Mouse (Mus musculus) hindbrain, embryonic 16.5 days (tissue): ENCODE data around the gene Ppfibp2. TPM values are rescaled to one million over a fixed set of nuclear protein-coding genes. Genes with fewer than 3 reads are reported as not detected.
A peak's percentile ranks its signal among the peaks of the same experiment; 100 is the strongest.

Source experiments
- ATAC-seq: fragments of 200-750 bp; cut with Nextera tagmentation; 2 replicates; pipeline ENCODE4 v1.8.0; 2017; ENCODE audit warnings: moderate TSS enrichment, moderate library complexity
- H3K27ac ChIP-seq: fragments of 300-500 bp; sonication (generic); 2 replicates; pipeline ENCODE4 v1.5.1; 2014; ENCODE audit warnings: low read depth, mild to moderate bottlenecking, control low read depth, low read length, moderate library complexity
- H3K27me3 ChIP-seq: fragments of 300-500 bp; sonication (generic); replicated peaks from 2 replicates; pipeline ENCODE4 v1.6.1; 2014; ENCODE audit warnings: low read length; ENCODE audit not compliant: control insufficient read depth, insufficient read depth
- H3K36me3 ChIP-seq: fragments of 300-500 bp; sonication (generic); 2 replicates; pipeline ENCODE4 v1.6.1; 2014; ENCODE audit warnings: mild to moderate bottlenecking, low read length, moderate library complexity, mixed read lengths; ENCODE audit not compliant: control insufficient read depth, insufficient read depth
- H3K4me1 ChIP-seq: fragments of 300-500 bp; sonication (generic); 2 replicates; pipeline ENCODE4 v1.6.1; 2014; ENCODE audit warnings: low read depth, low read length; ENCODE audit not compliant: control insufficient read depth, insufficient read depth
- H3K4me2 ChIP-seq: fragments of 300-500 bp; sonication (generic); 2 replicates; pipeline ENCODE4 v1.6.1; 2014; ENCODE audit warnings: mild to moderate bottlenecking, low read length, control low read depth, moderate library complexity
- H3K4me3 ChIP-seq: fragments of 300-500 bp; sonication (generic); 2 replicates; pipeline ENCODE4 v1.5.1; 2014; ENCODE audit warnings: mild to moderate bottlenecking, low read length, control low read depth, moderate library complexity
- H3K9ac ChIP-seq: fragments of 300-500 bp; sonication (generic); 2 replicates; pipeline ENCODE4 v1.6.1; 2014; ENCODE audit warnings: low read depth, mild to moderate bottlenecking, control low read depth, low read length, moderate library complexity
- H3K9me3 ChIP-seq: fragments of 300-500 bp; sonication (generic); 2 replicates; pipeline ENCODE4 v1.6.1; 2014; ENCODE audit warnings: mild to moderate bottlenecking, low read length, moderate library complexity; ENCODE audit not compliant: control insufficient read depth
- WGBS: fragments of 180-500 bp; shearing (Covaris S2); extraction: QIAGEN DNeasy Blood & Tissue Kit; methylation state at CpG from one replicate; pipeline ENCODE4 v1.1.7; 2014; 5-methylcytosine and 5-hydroxymethylcytosine counted together
- polyA plus RNA-seq: library from polyadenylated mRNA; unstranded; fragments of >200 nt; fragmentation: Nextera tagmentation; extraction: Ambion mirVana; gene quantifications from 2 replicates; pipeline ENCODE4 v1.2.1, GENCODE M21; 2015

Ppfibp2 gene
- polyA plus RNA-seq, 1 experiment from 2014 or later = 3.6 TPM

- ATAC-seq = no peak
- H3K27me3 ChIP-seq = 0 out of 2 replicates have a peak, but pooled peaks cover 2% of the 10 kb centered on the region
- no peak overlapping the region for H3K4me3 ChIP-seq
- H3K9me3 ChIP-seq = no peaks in the 10 kb centered on the region
- no peaks in the 10 kb centered on the region for H3K36me3 ChIP-seq
- WGBS = 87% methylated on average over 8 of the region's 8 CpGs
- no peaks in the 10 kb centered on the region for H3K4me1 ChIP-seq
- no peak overlapping the region for H3K27ac ChIP-seq
- no peak overlapping the region for H3K4me2 ChIP-seq
- no peak overlapping the region for H3K9ac ChIP-seq
Measured at GRCm38 (mm10) chr7:107685238-107685954, 90.4 kb downstream of the Ppfibp2 start.

DNA sequence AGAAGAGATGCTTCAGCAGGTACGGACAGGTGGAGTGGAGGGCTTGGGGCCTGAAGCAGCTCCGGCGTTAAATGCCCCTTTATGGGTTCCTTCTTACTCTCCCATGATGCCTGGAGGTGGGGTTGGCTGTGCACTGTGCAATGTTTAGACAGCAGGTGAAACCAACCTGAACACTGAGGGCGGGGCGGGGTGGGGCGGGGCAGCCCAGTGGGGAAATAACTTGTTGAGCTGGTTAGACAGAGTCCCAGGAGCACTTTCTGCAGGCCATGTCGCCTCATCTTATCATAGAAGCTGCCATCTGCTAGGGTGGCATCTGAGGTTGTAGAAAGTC, 90.9 kb downstream of the Ppfibp2 start:
- H3K4me1 ChIP-seq = no peaks in the 10 kb centered on the region
- no peaks in the 10 kb centered on the region for H3K36me3 ChIP-seq
- no peaks in the 10 kb centered on the region for H3K9me3 ChIP-seq
- no peak overlapping the region for H3K4me2 ChIP-seq
- no peak overlapping the region for H3K27ac ChIP-seq
- no peak overlapping the region for H3K4me3 ChIP-seq
- H3K27me3 ChIP-seq = peaks cover 2% of the 10 kb centered on the region
- WGBS = 94% methylated on average over 7 of the region's 7 CpGs
- H3K9ac ChIP-seq = no peak overlapping the region
- no peak for ATAC-seq

GRCm38 (mm10) chr7:107687412-107687811, 92.4 kb downstream of the Ppfibp2 start:
- no peaks in the 10 kb centered on the region for H3K9me3 ChIP-seq
- no peak for ATAC-seq
- no peaks in the 10 kb centered on the region for H3K4me1 ChIP-seq
- no peak overlapping the region for H3K4me2 ChIP-seq
- H3K27me3 ChIP-seq = peaks cover 6% of the 10 kb centered on the region
- H3K4me3 ChIP-seq = no peak overlapping the region
- no peak overlapping the region for H3K27ac ChIP-seq
- H3K36me3 ChIP-seq = no peaks in the 10 kb centered on the region
- no peak overlapping the region for H3K9ac ChIP-seq
- 29% methylated on average over 3 of the region's 3 CpGs for WGBS

DNA sequence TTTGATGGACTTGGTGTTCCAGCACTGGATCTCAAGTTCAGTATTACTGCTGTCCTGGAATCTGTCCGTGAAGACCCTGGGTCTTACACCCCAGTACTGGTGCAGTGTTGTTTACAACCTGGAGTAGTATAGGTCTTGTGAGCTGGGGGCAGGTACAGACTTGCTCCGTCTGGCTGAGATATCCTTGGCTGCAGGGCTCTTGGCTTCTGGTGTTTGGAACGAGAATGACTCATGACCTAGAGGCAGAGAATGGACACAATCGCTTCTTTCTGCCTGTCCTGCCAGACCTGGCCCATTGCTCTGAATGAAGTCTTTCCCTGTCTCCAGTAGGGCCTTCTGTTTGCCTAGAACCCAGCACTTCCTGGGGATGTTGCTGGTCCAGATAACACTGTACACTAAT, 93.0 kb downstream of the Ppfibp2 start:
- no peaks in the 10 kb centered on the region for H3K9me3 ChIP-seq
- H3K27me3 ChIP-seq = peaks cover 6% of the 10 kb centered on the region
- no peak for ATAC-seq
- H3K27ac ChIP-seq = no peak overlapping the region
- no peak overlapping the region for H3K4me3 ChIP-seq
- no peaks in the 10 kb centered on the region for H3K36me3 ChIP-seq
- WGBS = 82% methylated on average over 4 of the region's 4 CpGs
- no peak overlapping the region for H3K9ac ChIP-seq
- H3K4me1 ChIP-seq = no peaks in the 10 kb centered on the region
- no peak overlapping the region for H3K4me2 ChIP-seq

DNA sequence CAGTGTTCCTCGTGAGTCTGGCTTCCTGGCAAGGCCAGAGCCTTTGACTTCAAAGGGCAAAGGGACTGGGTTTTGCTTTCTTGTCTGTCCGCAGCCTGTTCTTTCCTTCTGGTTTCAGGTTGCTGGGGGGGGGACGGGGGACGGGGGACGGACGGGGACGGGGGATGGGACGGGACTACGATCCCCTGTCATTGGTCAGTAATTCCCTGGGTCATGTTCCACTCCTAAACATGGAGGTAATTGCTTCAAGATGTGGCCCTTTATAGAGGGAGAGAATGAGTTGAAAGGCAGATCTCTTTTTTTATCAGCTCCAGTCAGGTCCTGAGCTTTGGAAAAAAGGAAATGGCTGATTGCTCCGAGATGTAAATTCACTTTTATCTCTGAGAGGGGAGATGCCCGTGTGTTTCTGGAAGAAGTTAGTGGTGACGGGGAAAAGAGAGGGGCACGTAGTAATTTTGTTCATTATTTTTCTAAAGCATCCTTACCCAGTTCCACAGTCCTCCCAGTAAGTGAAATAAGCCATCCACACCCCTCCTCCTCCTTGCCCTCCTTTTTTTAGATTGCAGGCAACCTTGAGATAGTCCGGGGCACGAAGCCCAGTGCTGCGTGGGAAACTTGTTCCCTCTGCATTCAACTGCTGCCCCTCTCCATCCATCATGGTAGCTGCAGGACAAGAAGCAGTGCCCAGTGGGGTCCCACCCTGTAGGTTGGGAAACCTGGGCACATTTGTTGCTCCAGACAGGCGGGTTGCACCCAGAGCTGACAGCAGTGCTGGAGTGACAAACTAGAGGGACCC, 95.6 kb downstream of the Ppfibp2 start:
- Histone ChIP-seq H3K9me3 (no peaks in the 10 kb centered on the region), H3K4me3 (no peak overlapping the region), H3K27me3 (peaks cover 8% of the 10 kb centered on the region), H3K36me3 (no peaks in the 10 kb centered on the region), H3K9ac (no peak overlapping the region), H3K4me2 (no peak overlapping the region), H3K4me1 (no peaks in the 10 kb centered on the region), H3K27ac (no peak overlapping the region)
- no peak for ATAC-seq
- WGBS = 31% methylated on average over 17 of the region's 17 CpGs

- no peak overlapping the region for H3K27ac ChIP-seq
- 43% methylated on average over 6 of the region's 6 CpGs for WGBS
- H3K4me3 ChIP-seq = no peak overlapping the region
- H3K4me2 ChIP-seq = no peak overlapping the region
- no peak overlapping the region for H3K9ac ChIP-seq
- H3K9me3 ChIP-seq = no peaks in the 10 kb centered on the region
- ATAC-seq = no peak
- no peaks in the 10 kb centered on the region for H3K36me3 ChIP-seq
- no peaks in the 10 kb centered on the region for H3K4me1 ChIP-seq
- H3K27me3 ChIP-seq = peaks cover 8% of the 10 kb centered on the region
Measured at GRCm38 (mm10) chr7:107691493-107691892, 96.5 kb downstream of the Ppfibp2 start.

DNA sequence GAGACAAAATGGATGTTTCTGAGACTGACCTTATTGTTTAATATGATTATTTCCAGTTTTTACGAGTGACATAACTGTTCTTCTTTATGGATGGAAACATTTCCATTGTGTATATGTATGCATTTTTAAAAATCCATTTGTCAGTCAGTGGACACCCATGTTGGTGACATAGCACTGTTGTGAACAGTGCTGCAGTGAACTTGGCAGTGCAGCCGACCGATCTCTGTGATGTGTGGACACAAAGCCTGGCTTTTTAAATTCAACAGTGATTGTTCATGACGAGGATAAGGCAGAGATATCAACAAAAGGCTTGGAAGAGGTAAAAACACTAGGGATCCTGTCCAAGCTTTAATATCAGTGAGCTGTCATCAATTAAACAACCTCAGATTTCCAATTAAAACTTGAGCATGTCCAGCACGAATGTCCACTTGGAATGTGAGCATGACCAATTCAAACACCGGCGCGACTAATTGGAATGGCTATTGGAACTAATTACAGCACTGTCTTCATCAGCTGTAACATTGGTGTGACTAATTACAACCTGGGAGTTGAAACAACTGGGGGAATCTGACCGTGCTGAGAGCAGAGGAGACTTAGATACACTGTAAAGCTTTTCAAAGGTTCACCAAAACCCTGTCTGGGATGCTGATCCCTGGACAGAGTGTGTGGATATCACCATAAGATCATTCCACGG, 99.4 kb downstream of the Ppfibp2 start:
- no peak overlapping the region for H3K4me3 ChIP-seq
- WGBS = 48% methylated on average over 10 of the region's 10 CpGs
- H3K27me3 ChIP-seq = peaks cover 9% of the 10 kb centered on the region
- H3K9ac ChIP-seq = no peak overlapping the region
- ATAC-seq = peak; percentile 65
- no peak overlapping the region for H3K27ac ChIP-seq
- no peaks in the 10 kb centered on the region for H3K4me1 ChIP-seq
- no peak overlapping the region for H3K4me2 ChIP-seq
- H3K9me3 ChIP-seq = no peaks in the 10 kb centered on the region
- H3K36me3 ChIP-seq = no peaks in the 10 kb centered on the region

DNA sequence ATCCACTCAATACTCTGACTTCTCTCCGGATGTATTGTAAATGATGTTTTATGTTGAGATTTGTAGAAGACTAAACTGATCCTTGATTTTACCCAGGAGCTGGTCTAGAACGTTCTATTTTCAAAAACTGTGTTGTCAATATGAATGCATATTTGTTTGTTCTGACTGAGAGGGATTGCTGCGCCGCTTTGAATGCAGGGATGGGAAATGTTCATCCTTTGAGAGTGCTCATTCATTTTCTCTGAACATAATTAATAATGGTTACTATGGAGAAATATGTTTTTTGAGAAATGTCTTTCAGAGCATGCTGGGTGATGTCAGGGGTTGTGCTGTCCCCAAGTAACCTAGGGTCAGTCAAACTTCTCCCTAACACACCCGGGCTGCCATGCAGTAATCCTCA, 102.1 kb downstream of the Ppfibp2 start:
- WGBS = 80% methylated on average over 5 of the region's 5 CpGs
- no peak overlapping the region for H3K9ac ChIP-seq
- ATAC-seq = no peak

GRCm38 (mm10) chr7:107699926-107700325, 104.9 kb downstream of the Ppfibp2 start:
- Histone ChIP-seq H3K4me2 (no peak overlapping the region), H3K36me3 (no peaks in the 10 kb centered on the region), H3K27ac (no peak overlapping the region), H3K27me3 (0 out of 2 replicates have a peak, but pooled peaks cover 2% of the 10 kb centered on the region), H3K4me1 (no peaks in the 10 kb centered on the region), H3K9ac (no peak overlapping the region), H3K9me3 (no peaks in the 10 kb centered on the region), H3K4me3 (no peak overlapping the region)
- ATAC-seq = no peak
- WGBS = 80% methylated on average over 1 of the region's 1 CpGs

More for the DNA sequence above, 102.1 kb downstream of the Ppfibp2 start:
- no peak overlapping the region for H3K4me3 ChIP-seq
- no peak overlapping the region for H3K27ac ChIP-seq
- no peaks in the 10 kb centered on the region for H3K4me1 ChIP-seq
- H3K36me3 ChIP-seq = no peaks in the 10 kb centered on the region
- no peak overlapping the region for H3K4me2 ChIP-seq
- H3K9me3 ChIP-seq = no peaks in the 10 kb centered on the region
- H3K27me3 ChIP-seq = 0 out of 2 replicates have a peak, but pooled peaks cover 4% of the 10 kb centered on the region
